Mouse (Mus musculus) midbrain, embryonic 11.5 days (tissue): Measurements from ENCODE around the gene Srrm3. TPM values are rescaled to one million over a fixed set of nuclear protein-coding genes. Genes with fewer than 3 reads are reported as not detected.

ENCODE experiments used
- ATAC-seq: fragments of 200-750 bp; cut with Nextera tagmentation; 2 replicates; pipeline ENCODE4 v1.8.0; 2017; ENCODE audit warnings: moderate TSS enrichment, moderate library complexity; ENCODE audit not compliant: low FRiP score
- DNase-seq: peaks from one replicate; pipeline ENCODE4 v3.0.0; 2015; ENCODE audit warnings: low spot score; ENCODE audit errors: missing footprints
- H3K27ac ChIP-seq: fragments of 300-500 bp; sonication (generic); 2 replicates; pipeline ENCODE4 v1.5.1; 2014; ENCODE audit warnings: low read depth, low read length
- H3K27me3 ChIP-seq: fragments of 300-500 bp; sonication (generic); 2 replicates; pipeline ENCODE4 v1.6.1; 2014; ENCODE audit warnings: mild to moderate bottlenecking, low read length, moderate library complexity, mixed read lengths; ENCODE audit not compliant: control insufficient read depth, insufficient read depth
- H3K36me3 ChIP-seq: fragments of 300-500 bp; sonication (generic); 2 replicates; pipeline ENCODE4 v1.6.1; 2014; ENCODE audit warnings: mild to moderate bottlenecking, low read length, moderate library complexity, mixed read lengths; ENCODE audit not compliant: control insufficient read depth, insufficient read depth
- H3K4me1 ChIP-seq: fragments of 300-500 bp; sonication (generic); 2 replicates; pipeline ENCODE4 v1.6.1; 2014; ENCODE audit warnings: low read length; ENCODE audit not compliant: control insufficient read depth, insufficient read depth
- H3K4me2 ChIP-seq: fragments of 300-500 bp; sonication (generic); 2 replicates; pipeline ENCODE4 v1.6.1; 2014; ENCODE audit warnings: mild to moderate bottlenecking, moderate library complexity
- H3K4me3 ChIP-seq: fragments of 300-500 bp; sonication (generic); 2 replicates; pipeline ENCODE4 v1.5.1; 2014; ENCODE audit warnings: low read depth, low read length
- H3K9ac ChIP-seq: fragments of 300-500 bp; sonication (generic); 2 replicates; pipeline ENCODE4 v1.6.1; 2014; ENCODE audit warnings: low read length
- H3K9me3 ChIP-seq: fragments of 300-500 bp; sonication (generic); 2 replicates; pipeline ENCODE4 v1.6.1; 2016; ENCODE audit warnings: low read length; ENCODE audit not compliant: control insufficient read depth
- WGBS: fragments of 180-500 bp; shearing (Covaris S2); extraction: QIAGEN DNeasy Blood & Tissue Kit; methylation state at CpG from one replicate; pipeline ENCODE4 v1.1.7; 2014; 5-methylcytosine and 5-hydroxymethylcytosine counted together
- polyA plus RNA-seq: library from polyadenylated mRNA; unstranded; fragments of >200 nt; fragmentation: Nextera tagmentation; extraction: Ambion mirVana; gene quantifications from 2 replicates; pipeline ENCODE4 v1.2.1, GENCODE M21; 2014

Gene Srrm3
- polyA plus RNA-seq, 1 experiment from 2014 or later = 20.7 TPM

DNA sequence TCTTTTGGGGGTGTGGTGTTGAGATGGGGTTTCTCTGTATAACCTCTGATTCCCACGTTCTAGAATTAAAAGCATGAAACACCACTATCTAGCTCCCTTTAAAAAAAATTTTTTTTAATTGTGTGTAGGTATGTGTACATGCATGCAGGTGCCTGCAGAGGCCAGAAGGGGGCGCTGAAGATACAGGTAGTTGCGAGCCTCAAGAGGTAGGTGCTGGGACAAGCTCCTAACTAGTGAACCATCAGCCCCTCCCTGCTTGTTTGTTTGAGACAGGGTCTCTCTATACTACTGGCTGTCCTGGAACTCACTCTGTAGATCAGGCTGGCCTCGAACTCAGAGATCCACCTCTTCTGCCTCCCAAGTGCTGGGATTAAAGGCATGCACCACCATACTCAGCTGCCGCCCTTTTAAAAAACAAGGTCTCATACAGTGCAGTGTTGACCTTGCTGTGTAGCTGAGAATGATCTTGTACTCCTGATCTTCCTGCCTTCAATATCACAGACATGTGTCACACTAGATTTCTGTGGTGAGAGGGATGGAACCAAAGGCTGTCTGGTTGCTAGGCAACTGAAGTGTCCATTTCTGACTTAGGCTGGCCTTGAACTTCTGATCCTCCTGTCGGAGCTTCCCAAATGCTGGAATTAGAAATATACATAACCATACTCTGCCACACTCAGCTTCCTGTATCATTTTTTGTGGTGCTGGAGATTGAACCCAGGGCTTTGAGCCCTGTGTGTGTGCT, 94.8 kb downstream of the Srrm3 start:
- 60% methylated on average over 6 of the region's 6 CpGs for WGBS

DNA sequence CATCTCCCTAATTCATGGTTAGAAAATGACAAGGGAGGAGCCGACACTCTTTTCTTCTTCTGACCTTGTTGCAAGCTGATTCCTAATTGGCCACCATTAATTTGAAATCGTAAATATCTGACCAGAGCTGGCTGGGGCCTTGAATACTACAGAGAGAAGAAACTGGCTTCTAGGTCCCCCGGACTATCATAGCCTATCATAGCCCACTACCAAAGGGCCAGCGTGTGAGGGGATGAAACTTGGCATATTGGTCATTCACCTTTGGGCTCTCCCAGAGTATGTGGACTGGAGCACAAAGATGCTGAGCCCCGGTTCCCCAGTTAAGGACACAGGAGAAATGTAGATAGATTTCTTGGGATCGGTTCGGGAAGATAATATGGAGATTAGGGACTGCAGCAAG, 96.4 kb downstream of the Srrm3 start:
- H3K4me2 ChIP-seq = peak overlapping the region; percentile 64
- ATAC-seq = no peak; the same call in none of the 2 replicates
- WGBS = 20% methylated on average over 7 of the region's 7 CpGs

More for the DNA sequence above, 94.8 kb downstream of the Srrm3 start:
- Histone ChIP-seq H3K36me3 (peaks cover 2% of the 10 kb centered on the region; the same call in 1 of the 2 replicates), H3K9me3 (no peaks in the 10 kb centered on the region), H3K27me3 (no peaks in the 10 kb centered on the region), H3K9ac (no peak overlapping the region), H3K27ac (no peak overlapping the region), H3K4me2 (no peak overlapping the region), H3K4me3 (no peak overlapping the region), H3K4me1 (peaks cover 14% of the 10 kb centered on the region)
- DNase-seq = no peak
- ATAC-seq = no peak

DNA sequence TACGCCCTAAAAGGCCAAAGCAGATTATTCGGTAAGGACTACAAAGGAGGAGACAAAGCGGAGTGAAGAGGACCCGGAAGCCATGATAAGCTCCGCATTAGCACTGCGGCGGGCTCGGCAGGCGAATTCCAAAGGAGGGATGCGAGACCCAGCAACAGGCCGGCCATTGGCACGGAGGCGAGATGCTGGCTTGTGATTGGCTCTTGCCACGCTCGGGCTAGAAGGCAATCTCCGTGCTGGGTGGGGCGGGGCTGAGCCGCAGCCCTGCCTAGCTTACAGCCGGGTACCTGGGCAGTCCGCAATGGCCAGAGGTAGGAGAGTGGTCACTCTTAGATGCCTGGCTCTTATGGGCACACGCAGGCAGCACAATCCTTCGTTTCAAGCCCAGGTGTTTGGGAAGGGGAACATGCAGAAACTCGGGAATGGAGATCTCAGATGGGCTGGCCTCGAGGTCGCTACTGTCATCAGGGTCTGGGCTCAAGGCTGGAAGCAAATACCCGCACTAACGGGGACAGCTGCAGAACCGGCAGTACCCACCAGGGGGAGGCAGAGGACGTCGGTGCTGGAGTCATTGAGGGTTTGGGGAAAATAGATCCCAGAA, 97.0 kb downstream of the Srrm3 start:
- peak overlapping the region; percentile 59 for H3K9ac ChIP-seq
- DNase-seq = peak; percentile 100

More for the DNA sequence above, 96.4 kb downstream of the Srrm3 start:
- peaks cover 14% of the 10 kb centered on the region for H3K4me1 ChIP-seq
- peak overlapping the region; percentile 70 for H3K27ac ChIP-seq
- peak overlapping the region; percentile 59 for H3K9ac ChIP-seq
- no peaks in the 10 kb centered on the region for H3K27me3 ChIP-seq
- no peaks in the 10 kb centered on the region for H3K9me3 ChIP-seq
- peak; percentile 90 for DNase-seq
- H3K4me3 ChIP-seq = peak overlapping the region; percentile 31
- H3K36me3 ChIP-seq = peaks cover 2% of the 10 kb centered on the region; the same call in 1 of the 2 replicates

DNA sequence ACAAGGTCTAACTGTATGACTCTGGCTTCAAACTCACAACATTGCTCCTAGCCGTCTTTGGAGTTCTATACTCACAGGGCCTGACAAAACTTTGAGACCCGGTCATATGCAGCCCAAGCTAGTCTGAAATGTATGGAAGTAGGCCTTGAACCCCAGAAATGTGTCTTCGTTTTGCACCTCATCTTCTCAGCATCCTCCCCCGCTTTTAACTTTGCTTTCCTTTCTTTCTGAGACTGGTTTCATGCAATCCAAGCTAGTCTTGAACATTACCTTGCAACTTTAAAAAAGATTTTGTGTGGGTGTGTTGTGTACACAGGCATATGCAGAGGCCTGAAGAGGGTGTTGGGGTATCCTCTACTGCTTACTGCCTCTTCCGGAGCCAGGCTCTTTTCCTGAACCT, 97.6 kb downstream of the Srrm3 start:
- 54% methylated on average over 5 of the region's 5 CpGs for WGBS
- H3K9ac ChIP-seq = 0 out of 2 replicates have a peak overlapping the region, but pooled peaks have one; percentile 12
- ATAC-seq (no peak), DNase-seq (no peak)
- no peak overlapping the region for H3K27ac ChIP-seq
- no peak overlapping the region for H3K4me3 ChIP-seq
- H3K4me2 ChIP-seq = peak overlapping the region; percentile 64; the same call in 1 of the 2 replicates
- H3K27me3 ChIP-seq = no peaks in the 10 kb centered on the region
- H3K36me3 ChIP-seq = peaks cover 8% of the 10 kb centered on the region
- no peaks in the 10 kb centered on the region for H3K9me3 ChIP-seq
- H3K4me1 ChIP-seq = peaks cover 14% of the 10 kb centered on the region

More for the DNA sequence above, 97.0 kb downstream of the Srrm3 start:
- peaks cover 2% of the 10 kb centered on the region for H3K36me3 ChIP-seq
- WGBS = under 1% methylated on average over 30 of the region's 30 CpGs
- peak overlapping the region; percentile 31 for H3K4me3 ChIP-seq
- peak; percentile 98 for ATAC-seq
- no peaks in the 10 kb centered on the region for H3K9me3 ChIP-seq
- no peaks in the 10 kb centered on the region for H3K27me3 ChIP-seq
- H3K4me1 ChIP-seq = peaks cover 14% of the 10 kb centered on the region
- peak overlapping the region; percentile 64 for H3K4me2 ChIP-seq
- peak overlapping the region; percentile 70 for H3K27ac ChIP-seq

DNA sequence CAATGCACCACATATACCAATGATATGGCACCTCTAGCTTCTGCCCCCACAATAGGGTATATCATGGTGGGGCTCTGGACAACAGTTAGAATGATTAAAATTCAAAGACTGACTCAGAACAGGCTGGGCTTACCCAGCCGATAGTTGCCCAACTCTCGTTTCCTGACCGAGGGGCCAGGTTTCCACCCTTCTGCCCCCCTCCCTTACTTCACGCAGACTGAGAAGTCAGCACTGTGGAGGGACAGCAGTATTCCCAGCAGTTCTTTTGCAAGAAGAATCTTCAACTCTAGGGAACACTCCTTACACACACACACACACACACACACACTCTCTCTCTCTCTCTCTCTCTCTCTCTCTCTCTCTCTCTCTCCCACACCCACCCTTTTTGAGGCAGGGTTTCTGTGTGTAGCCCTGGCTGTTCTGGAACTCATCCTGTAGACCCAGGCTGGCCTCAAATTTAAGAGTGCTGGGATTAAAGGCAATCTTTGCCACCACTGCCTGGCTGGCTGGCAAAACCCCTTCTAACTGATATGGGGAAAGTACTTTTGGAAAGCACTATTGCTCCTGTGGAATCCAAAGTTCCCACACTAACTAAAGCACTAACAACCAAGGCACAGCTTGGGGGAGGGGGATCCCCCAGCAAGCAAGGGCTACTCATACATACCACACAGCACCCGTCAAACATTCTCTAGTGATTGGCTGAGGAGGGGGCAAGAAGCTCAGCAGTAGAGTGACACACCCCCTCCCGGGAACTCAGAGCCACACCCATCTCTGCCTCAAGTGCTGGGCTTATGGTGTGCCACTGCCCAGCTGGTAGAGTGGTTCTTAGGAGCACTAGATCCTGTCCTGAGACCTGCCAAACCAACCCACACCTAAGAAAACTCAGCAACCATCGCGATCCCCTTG, 98.9 kb downstream of the Srrm3 start:
- H3K27ac ChIP-seq = no peak overlapping the region
- H3K9me3 ChIP-seq = no peaks in the 10 kb centered on the region
- H3K4me1 ChIP-seq = peaks cover 14% of the 10 kb centered on the region
- H3K4me2 ChIP-seq = no peak overlapping the region
- peak; percentile 75 for DNase-seq
- peaks cover 17% of the 10 kb centered on the region for H3K36me3 ChIP-seq
- H3K9ac ChIP-seq = no peak overlapping the region
- no peaks in the 10 kb centered on the region for H3K27me3 ChIP-seq
- 74% methylated on average over 8 of the region's 8 CpGs for WGBS
- H3K4me3 ChIP-seq = no peak overlapping the region
- no peak for ATAC-seq

DNA sequence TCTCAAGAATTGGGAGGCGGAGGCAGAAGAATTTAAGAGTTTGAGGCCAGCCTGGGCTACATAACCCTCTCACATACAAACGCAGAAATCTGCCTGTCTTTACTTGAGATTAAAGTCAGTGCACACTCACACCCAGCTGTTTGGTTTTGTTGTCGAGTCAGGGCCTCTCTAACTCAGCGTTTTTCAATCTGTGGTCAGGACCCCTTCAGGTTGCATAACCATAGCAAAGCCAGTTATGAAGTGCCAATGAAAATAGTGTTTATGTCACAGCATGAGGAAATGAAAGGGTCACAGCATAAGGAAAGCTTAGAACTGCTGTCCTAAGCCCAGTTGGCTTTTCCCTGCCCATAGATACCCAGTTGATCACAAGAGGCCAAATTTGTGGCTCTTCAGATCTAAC, 100.2 kb downstream of the Srrm3 start:
- Histone ChIP-seq H3K9ac (no peak overlapping the region), H3K4me2 (no peak overlapping the region), H3K4me3 (no peak overlapping the region), H3K27me3 (no peaks in the 10 kb centered on the region), H3K4me1 (peaks cover 14% of the 10 kb centered on the region), H3K9me3 (no peaks in the 10 kb centered on the region), H3K27ac (no peak overlapping the region), H3K36me3 (peaks cover 29% of the 10 kb centered on the region)
- DNase-seq (no peak), ATAC-seq (no peak)
- WGBS = 89% methylated on average over 4 of the region's 4 CpGs

DNA sequence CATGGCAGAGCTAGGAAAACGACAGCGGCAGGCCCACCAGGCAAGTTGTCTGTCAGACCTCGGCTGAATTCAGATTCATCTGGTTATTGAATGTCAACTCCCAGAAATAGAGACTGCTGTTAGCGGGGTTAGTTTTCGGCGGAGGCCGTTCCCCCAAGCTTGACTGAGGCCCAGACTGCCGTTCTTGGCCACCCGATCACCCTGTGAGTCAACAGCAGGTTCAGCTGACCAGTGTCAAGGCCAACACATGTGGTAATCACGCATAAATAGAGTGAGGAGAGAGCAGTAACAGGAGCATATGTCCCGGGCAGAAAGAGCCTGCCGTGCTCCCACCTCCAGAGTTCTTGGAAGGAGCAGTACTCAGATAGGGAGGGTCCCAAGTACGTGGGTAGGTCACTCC, 100.6 kb downstream of the Srrm3 start:
- DNase-seq (no peak), ATAC-seq (no peak)
- H3K9me3 ChIP-seq = no peaks in the 10 kb centered on the region
- no peak overlapping the region for H3K4me3 ChIP-seq
- H3K36me3 ChIP-seq = peaks cover 29% of the 10 kb centered on the region
- no peaks in the 10 kb centered on the region for H3K27me3 ChIP-seq
- H3K27ac ChIP-seq = no peak overlapping the region
- peaks cover 14% of the 10 kb centered on the region for H3K4me1 ChIP-seq
- H3K4me2 ChIP-seq = no peak overlapping the region
- 84% methylated on average over 13 of the region's 13 CpGs for WGBS
- H3K9ac ChIP-seq = no peak overlapping the region

DNA sequence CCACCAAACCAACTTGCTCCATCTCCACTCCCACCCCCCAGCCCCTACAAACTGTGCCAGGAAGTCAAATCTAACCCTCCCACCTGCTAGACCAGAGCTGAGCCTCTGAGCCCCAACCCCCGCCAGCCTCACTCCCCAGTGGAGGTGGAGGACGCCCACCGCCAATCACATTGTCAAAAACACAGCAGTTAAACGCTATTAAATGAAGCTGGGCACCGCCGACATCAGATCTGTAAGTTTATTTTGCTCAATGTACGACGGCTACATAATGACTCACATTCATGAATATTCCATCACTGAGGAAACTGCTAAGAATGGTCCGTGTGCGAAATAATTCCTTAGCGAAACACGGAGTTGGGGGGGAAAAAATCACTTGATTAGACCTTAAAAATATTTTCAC, 101.5 kb downstream of the Srrm3 start:
- ATAC-seq (no peak), DNase-seq (no peak)
- Histone ChIP-seq H3K4me2 (no peak overlapping the region), H3K4me3 (no peak overlapping the region), H3K36me3 (peaks cover 29% of the 10 kb centered on the region), H3K27ac (no peak overlapping the region), H3K27me3 (no peaks in the 10 kb centered on the region), H3K9ac (no peak overlapping the region), H3K4me1 (peaks cover 9% of the 10 kb centered on the region), H3K9me3 (no peaks in the 10 kb centered on the region)
- WGBS = 88% methylated on average over 12 of the region's 12 CpGs
